Mouse (Mus musculus): ENCODE data around the gene Plekha4.
"Not testable (repeated sequence)": the region's sequence is repeated elsewhere in the genome, so short reads cannot be mapped to it uniquely, and the experiment has no call there.

Plekha4 gene

DNA sequence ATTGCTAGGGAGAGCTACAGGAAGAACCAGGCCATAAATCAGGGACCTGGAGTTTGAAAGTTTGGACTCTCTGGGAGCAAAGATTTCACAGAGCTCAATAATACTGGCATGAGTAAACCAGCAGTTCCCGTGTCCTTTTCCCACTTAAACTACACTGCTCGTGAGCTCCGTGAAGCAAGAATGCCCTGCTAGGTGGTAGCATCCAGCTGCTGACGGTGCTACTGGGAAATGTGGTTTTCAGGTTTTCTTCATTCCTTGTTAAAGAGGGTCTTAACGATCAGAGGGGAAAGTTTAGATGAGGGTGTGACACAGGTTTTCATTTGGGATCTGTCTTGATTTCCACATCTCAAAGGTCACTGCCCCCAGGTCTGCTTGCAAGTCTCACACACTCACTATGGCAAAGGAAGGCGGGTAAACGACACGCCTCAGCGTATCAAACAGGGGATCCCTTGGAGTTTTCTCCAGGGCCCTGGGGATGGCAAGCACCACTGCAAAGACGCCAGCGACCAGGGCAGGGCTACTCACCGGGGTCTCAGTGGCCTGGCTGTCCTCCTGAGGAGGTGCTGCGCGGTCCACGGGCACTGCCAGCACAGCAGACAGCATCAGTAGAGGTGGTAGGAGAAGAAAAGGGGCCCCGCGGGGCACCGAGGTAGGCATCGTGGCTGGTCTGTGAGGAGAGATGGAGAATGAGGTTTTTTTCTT is 16.8 kb upstream of the Plekha4 start:
- no peak for DNase-seq (ENCODE audit: low spot score)

DNA sequence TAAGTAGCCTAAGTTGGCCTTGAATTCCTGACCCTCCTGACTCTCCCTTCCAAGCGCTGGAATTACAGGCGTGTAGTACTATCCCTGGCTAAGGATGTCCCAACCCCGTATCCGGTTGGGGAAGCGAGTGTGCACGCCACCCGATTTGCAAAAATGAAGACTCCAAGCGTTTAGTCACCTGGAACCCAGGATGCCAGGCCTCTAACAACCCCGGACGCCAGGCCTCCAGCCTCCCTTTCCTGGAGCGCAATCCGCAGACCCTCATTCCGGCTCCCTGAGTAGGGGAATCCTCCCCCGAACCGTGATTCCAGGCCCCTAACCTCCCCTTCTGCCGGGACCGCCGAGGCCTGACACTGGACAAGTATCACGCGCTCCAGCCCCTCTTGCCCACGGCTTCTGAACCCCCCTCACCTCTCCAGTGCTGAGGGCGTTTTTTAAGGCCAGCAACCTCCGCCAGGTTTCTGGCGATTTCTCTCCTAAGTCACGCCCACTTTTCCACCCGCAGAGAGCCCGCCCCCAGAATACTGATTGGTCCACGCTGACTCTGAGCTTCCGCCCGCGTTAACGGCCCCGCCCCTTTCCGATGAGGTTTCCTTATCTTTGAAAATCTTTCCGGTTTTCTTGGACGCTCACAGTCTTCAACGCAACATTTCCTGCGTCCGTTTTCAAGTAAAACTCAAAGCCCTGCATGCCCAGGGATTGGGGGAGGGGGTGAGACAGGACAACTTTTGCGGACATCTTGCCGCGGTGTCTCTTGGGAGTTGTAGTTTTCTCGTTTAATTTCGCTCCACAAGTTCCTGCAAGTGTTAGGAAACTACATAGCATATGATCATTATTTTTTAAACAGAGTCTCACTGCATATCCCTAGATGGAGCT is 16.0 kb upstream of the Plekha4 start, which contains the start of gene Nucb1:
TSS of gene Nucb1 (minus strand) at position 495 of the 876 bp plus-strand sequence.
- peak; percentile 81 for DNase-seq (ENCODE audit: low spot score)

DNA sequence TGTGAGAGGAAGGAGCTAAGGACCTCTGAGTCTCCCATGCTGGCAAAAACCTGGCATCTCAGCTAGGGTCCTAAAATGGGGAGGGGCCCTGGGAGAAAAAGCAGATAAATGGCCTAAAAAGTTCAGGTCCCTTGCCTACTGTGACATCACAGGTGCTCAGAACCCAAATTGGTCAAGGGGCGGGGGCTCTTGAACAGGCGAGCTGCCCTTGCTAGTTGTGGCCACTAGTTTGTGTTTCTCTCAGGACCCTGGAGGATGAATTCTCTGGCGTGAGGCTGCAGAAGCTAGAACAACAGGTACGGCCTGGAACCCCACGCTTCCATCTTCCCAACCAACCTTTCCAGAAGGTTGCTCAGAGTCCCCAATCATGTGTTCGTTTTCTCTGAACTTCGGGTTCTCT is 11.7 kb upstream of the Plekha4 start:
- no peak for DNase-seq (ENCODE audit: low spot score)

DNA sequence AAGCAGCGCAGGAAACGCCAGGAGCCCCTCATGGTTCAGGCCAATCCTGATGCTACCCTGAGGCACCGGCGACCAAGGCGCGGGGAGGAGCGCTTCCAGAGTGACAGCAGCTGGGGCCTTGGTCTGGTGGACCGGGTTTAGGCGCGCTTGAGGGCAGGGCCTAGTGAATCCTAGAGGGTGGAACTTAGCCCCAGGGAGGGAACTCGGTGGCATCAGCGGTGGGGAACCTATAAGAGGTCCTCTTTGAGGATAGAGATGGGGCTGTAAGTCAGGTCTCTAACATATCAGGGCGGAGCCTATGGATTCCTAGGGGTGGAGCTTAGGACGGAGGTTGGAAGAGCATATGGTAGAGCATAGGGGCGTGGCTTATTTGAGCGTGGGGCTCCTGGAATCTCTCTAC is 10.7 kb upstream of the Plekha4 start:
- DNase-seq (ENCODE audit: low spot score) = no peak

DNA sequence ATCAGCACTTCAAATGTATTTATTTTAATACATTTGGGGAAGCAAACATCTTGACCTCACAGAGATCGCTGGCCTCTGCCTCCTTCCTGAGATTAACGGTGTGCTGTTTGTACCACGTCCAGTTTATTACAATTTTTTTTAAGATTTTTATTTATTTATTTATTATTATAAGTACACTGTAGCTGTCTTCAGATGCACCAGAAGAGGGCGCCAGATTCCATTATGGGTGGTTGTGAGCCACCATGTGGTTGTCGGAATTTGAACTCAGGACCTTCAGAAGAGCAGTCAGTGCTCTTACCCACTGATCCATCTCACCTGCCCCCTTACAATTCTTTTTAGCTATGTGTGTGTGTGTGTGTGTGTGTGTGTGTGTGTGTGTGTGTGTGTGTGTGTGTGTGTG is 9.3 kb upstream of the Plekha4 start:
- not testable (repeated sequence) for DNase-seq (ENCODE audit: low spot score)

DNA sequence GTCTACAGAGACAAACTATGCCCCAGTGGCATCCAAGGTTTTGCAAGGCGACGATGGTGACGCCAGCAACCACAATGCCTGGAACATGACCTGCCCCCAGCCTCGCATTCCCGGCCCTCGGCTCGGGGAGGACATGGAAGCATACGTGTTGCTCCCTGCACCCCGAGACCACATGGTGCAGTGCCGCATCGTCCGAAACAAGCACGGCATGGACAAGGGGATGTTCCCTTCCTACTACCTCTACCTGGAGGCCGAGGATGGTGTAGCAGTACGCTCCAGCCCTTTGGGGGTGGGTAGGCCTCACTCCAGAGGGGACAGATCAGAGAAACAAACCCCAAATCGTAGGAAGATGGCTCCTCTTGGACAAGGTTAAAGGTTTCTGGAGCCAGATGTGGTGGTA is 7.5 kb upstream of the Plekha4 start:
- DNase-seq (ENCODE audit: low spot score) = no peak

DNA sequence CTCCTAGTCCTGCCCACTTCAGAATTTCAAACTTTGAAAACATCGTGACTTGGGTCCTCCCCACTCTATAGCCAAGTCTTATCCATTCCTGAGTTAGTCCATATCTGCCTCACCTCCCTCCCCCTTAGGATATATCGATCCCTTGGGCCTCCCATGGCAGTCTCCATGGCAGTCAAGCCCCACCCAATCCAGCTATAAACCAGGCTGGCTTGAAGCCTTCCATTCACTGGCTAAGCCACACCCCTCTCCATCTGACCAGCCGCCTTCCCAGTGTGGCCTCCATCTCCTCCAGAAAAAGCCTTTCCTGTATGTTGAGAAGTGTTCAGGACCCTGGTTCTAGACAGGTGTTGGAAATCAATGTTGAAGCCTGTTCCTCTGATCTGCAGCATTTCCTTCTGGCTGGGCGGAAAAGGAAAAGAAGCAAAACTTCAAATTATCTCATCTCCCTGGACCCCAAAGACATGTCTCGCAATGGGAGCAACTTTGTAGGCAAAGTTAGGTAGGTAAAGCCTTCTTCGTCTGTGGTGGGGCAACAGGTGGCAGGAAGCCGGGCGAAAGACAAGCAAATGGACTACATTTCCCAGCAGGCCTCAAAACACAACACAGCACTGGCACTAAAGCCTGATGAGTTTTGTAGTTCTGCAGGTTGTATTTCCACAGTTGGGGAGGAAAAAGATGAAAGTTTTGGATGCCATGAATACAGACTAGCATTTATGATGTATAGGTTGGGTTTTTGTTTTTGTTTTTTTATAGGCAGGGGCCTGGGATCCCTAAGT is 6.6 kb upstream of the Plekha4 start:
- no peak for DNase-seq (ENCODE audit: low spot score)

DNA sequence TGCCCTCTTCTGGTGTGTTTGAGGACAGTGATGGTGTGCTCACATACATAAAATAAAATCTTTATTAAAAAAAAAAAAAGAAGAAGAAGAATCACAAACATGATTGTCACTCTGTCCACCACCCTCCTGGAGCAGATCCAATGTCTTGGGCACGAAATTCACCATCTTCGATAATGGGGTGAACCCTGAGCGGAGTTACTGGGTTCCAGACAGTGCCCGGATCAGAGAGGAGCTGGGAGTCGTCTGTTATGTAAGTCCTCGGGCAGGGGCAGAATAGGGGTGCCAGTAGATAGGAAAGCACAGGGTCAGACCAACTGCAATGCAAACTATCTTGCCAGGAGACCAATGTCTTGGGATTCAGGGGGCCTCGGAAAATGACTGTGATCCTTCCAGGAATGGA is 5.5 kb upstream of the Plekha4 start:
- no peak for DNase-seq (ENCODE audit: low spot score)

DNA sequence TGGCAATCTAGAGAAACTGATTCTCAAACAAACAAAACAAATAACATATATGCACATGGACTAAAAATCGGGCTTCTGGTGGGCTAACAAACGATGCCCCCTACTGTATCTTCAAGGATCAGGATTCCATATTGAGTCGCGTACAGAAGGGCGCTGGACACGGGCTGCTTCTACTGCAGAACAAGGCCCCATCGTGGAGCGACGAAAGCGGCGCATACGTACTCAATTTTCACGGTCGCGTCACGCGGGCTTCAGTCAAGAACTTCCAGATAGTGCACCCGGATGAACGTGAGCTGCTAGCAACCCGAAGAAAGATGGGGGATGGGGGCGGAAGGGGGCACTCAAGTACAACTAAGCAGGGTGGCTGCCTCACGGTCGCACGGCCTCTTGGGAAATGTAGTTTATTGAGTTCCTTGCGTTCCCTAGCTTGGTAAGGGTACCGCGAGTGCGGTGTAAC is 4.4 kb upstream of the Plekha4 start:
- DNase-seq (ENCODE audit: low spot score) = peak; percentile 54

DNA sequence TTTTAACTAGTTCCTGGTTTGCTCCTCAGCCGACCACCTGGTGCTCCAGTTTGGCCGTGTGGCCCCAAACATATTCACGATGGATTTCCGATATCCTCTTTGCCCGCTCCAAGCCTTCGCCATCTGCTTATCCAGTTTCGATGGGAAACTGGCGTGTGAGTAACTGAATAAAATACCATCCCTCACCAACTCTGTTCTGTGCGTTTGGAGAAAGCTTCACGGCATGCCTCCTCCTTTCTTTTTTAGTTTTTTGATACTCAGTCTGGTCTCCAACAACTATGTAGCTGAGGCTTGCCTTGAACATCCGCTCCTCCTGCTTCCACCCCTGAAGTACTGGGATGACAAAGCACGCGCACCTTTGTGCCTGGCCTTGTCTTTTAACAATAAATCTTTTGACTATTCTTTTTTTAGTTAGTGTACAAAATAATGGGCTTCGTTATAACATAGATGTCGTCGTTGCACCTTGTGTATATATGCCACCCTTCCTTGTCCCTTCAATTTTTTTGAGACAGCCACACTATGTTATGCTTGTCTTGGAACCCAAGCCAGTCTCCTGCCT is 3.9 kb upstream of the Plekha4 start:
- DNase-seq (ENCODE audit: low spot score) = no peak

DNA sequence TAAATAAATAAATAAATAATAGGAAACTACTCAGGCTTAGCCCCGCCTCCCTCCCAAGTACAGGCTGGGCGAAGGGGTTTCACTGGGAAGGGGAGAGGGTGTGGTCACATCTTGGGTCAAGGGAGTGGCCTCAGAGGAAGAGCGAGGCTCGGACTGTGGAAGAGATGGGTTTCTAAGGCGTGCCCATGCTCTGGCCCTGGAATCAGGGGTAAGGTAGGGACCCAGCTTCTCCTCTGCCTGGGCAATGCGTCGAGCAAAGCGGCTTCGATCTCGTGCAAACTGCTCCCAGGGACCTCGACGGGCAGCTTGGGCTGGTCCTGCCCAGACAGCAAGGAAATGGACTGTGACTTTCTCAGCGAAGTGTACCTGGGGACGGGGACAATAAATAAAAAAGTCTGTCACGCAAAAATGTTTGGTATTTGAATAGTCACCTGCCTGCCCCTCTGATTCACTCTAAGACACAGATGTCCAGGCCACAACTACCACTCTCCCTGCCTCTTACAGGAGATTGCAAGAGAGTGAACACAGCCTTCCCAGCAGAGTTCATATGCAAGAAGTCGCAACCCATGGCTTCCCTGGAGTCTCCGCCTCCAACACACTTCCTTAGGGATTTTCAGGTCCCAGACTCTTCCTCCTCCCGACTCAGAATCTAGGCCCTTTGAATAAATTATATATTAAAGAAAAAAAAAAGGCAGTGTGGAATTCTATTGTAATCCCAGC is 3.0 kb upstream of the Plekha4 start:
- no peak for DNase-seq (ENCODE audit: low spot score)

DNA sequence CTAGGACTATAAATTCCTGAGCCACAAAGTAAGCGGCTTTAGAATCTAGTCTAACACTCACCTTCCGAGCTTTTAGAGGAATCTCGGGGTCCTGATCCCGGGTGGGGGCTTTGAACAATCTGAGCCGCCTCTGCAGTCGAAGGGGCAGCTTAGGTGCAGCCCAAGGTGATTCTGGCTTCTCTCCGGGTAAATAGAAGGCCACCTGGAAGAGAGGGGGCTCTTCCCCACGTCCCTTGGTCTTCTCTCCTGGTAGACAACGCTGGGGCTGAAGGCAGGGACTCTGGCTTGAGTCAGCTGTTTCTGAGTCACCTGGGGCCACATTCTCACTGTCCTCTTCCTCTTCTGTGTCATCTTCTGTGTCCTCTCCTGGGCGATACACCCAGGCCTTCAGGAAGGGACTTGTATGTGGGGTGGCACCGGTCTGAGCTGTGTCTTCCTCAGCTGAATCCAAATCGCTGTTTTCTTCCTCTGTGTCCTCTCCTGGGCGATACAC is 2.4 kb upstream of the Plekha4 start:
- DNase-seq (ENCODE audit: low spot score) = no peak

DNA sequence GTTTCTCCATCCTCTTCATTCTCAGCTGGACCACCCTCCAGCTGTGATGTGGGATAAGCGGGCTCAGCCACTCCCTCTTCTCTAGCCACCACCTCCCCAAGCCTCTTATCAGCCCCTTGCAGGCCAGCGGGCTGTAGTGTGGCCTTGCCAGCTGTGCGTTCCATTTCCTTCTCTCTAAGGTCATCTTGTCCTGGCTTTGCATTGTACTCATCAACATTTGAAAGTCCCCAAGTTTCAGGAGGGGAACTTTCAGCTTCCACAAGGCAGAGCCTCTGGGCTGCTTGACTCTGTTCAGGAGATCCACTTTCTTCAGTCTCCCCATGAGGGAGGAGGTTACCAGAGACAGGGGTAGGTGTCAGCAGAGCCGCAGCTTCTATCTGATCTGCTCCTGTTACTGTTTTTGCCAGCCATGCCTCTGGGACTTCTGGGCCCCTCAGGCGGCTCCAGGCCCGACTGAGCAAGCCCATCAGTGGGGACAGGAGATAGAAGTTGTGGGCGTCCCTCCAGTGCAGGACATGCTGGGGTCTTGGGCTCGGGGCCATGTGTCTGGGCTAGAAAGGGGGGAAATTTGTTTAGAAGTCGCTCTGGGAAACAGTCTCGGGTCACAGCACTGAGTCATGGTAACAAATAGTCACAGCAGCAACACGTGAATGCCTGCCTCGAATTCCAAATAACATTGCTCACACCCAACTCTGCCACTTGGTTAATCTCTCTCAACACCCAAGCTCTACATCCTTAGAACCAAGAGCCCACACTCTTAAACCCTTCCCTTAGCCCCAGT is 1.1 kb upstream of the Plekha4 start:
- no peak for DNase-seq (ENCODE audit: low spot score)

DNA sequence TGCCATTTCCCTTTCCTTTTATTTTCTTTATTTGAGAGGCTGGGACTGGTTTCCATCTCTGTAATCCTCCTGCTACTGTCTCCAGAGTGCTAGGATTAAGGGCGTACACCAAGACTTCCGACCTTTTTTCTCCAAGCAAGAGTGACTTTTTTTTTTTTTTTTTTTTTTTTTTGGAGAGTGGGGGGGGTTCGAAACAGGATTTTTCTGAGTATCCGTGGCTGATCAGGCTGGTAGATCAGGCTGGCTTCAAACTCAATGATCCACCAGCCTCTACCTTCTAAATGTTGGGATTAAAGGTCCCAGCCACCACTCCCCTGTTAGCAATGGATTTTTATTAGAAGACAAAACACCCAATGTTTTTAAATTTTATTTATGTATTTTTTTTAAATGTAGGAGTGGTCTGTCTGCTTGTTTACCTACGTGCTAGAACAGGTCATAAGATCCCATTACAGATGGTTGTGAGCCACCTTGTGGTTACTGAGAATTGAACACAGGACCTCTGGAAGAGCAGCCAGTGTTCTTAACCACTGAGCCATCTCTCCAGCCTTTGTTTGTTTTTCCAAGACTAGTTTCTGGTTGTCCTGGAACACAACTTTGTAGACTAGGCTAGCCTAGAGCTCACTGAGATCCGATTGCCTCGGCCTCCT is 467 bp downstream of the Plekha4 start:
- DNase-seq (ENCODE audit: low spot score) = no peak

DNA sequence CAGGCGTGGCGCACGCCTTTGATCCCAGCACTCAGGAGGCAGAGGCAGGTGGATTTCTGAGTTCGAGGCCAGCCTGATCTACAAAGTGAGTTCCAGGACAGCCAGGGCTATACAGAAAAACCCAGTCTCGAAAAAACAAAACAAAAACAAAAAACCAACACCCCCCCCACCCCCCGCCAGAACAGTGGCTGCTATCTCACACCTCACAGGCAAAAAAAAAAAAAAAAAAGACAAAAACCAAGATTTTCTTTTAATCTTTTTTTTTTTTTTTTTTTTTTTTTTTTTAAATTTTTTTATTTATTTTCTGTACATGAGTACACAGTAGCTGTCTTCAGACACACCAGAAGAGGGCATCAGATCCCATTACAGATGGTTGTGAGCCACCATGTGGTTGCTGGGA is 1.0 kb downstream of the Plekha4 start:
- DNase-seq (ENCODE audit: low spot score) = not testable (repeated sequence)

DNA sequence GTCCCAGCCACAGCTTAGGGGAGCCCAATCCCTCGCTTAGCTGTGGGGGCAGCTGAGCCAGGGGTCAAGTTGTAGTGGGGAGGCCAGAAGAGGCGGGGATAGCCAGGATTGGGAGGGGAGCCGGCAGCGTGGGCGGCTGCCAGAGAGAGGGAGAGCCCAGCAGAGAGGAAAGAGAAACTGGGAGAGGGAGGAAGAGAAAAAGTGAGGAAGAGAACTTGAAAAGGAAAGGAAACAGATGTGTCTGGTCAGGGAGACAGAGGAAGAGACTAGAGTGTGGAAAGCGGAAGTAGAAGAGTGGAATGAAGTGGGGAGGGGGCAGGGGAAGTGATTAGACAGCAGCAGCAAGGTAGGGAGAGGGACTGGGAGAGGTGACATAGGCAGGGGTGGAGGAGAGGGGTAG is 3.3 kb downstream of the Plekha4 start:
- DNase-seq (ENCODE audit: low spot score) = no peak

DNA sequence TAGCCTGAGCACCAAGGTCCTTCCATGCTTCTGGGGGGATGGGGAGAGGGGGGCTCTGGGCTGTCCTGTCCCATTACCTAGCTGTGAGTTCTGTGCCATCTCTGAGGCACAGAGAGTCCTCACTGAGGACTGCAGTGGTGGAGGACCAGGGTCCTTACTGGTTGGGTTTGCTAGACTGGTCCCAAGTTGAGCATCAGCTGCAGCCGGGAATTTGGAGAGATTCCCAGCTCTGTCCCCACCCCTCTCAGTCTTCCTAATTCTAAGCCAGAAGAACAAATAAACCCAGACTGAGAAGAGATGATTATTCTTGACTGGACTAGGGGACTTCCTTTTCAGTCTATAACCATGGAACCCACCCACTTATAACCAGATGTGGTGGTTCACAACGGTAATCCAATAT is 4.5 kb downstream of the Plekha4 start:
- no peak for DNase-seq (ENCODE audit: low spot score)

DNA sequence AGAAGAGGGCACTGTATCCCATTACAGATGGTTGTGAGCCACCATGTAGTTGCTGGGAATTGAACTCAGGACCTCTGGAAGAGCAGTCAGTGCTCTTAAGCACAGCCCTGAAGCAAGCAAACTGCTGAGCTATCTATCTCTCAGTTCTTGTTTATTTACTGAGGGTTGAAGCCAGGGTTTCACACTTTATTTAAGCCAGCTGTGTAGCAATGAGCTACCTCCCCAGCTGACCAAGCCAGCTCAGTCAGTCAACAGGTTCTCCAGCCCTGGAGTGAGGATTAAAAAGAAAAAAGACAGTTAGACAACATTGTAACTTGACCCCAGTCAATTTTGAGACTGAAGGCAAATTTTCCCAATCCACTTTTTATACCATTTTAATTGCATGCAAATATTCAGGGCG is 9.5 kb downstream of the Plekha4 start:
- DNase-seq (ENCODE audit: low spot score) = no peak

DNA sequence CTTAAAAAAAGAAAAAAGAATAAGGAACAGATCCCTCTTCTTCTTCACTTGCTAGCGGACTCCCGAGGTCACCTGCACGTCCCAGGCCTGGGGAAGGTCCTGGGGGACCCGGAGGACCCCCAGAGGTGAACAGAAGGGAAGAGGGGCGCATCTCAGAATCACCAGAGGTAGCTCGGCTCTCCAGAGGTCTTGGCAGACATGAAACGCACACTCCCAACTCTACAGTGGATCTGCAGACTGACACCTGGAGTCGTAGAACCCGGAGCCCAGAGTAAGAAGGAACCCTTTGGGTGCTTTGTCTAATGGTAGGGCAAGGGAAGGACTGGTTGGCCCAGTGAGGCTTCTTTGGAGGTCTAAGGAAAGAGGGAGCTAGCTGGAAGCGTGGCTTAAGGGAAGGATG is 11.5 kb downstream of the Plekha4 start:
- no peak for DNase-seq (ENCODE audit: low spot score)

Measured in ovary, postnatal 10 days (tissue).